Mouse (Mus musculus) embryonic fibroblast, embryonic 13.5 days (primary cell): ENCODE results near the gene Galm. TPM values are rescaled to one million over a fixed set of nuclear protein-coding genes. Genes with fewer than 3 reads are reported as not detected.

Experiments used
- H3K27ac ChIP-seq: 2 replicates; pipeline ENCODE4 v1.5.1; 2012; ENCODE audit warnings: low read length, control low read depth, inconsistent platforms; ENCODE audit not compliant: insufficient read depth
- H3K4me1 ChIP-seq: 2 replicates; pipeline ENCODE4 v1.6.1; 2011; ENCODE audit warnings: low read length; ENCODE audit not compliant: control insufficient read depth, insufficient read depth
- H3K4me3 ChIP-seq: 2 replicates; pipeline ENCODE4 v1.5.1; 2011; ENCODE audit warnings: mild to moderate bottlenecking, control low read depth, low read length; ENCODE audit not compliant: insufficient read depth
- CTCF ChIP-seq: IDR thresholded peaks from 2 replicates; pipeline ENCODE4 v1.5.1; 2011; ENCODE audit warnings: mild to moderate bottlenecking, control low read depth, low read length, moderate library complexity, borderline replicate concordance; ENCODE audit not compliant: insufficient read depth
- POLR2A ChIP-seq: IDR thresholded peaks from 2 replicates; pipeline ENCODE4 v1.6.1; 2011; ENCODE audit warnings: low read depth, mild to moderate bottlenecking, control low read depth, low read length, moderate library complexity
- polyA plus RNA-seq: library from polyadenylated mRNA; stranded (reverse); fragments of >200 nt; gene quantifications from 2 replicates; pipeline ENCODE4 v1.2.4, GENCODE M21; 2011; ENCODE audit warnings: low read depth; ENCODE audit not compliant: missing spikeins, insufficient read length

Gene Galm
- 10.0 and 10.6 TPM in 2 replicates for polyA plus RNA-seq

GRCm38 (mm10) chr17:80127331-80128251, at the start of gene Galm:
Gene Galm (plus strand): TSS chr17:80127471.
- TF ChIP-seq CTCF (no peak), POLR2A (peak; percentile 48; the same call in 1 of the 2 replicates)
- Histone ChIP-seq H3K4me1 (peaks cover 5% of the 10 kb centered on the region), H3K27ac (peak within 1 kb of the TSS; percentile 32), H3K4me3 (peak within 1 kb of the TSS; percentile 36)

- TF ChIP-seq POLR2A, result no peak
- no peak for TF ChIP-seq CTCF
- no peak overlapping the region for H3K4me3 ChIP-seq
- H3K27ac ChIP-seq, result no peak overlapping the region; the same call in 1 of the 2 replicates
- H3K4me1 ChIP-seq, result peaks cover 8% of the 10 kb centered on the region; the same call in 1 of the 2 replicates
Observed at GRCm38 (mm10) chr17:80078726-80079125, 48.5 kb upstream of the Galm start.

GRCm38 (mm10) chr17:80083223-80083622, 44.0 kb upstream of the Galm start:
- Histone ChIP-seq H3K4me1 (peaks cover 7% of the 10 kb centered on the region), H3K27ac (no peak overlapping the region), H3K4me3 (no peak overlapping the region)
- TF ChIP-seq CTCF (no peak), POLR2A (no peak)

- no peak overlapping the region for H3K27ac ChIP-seq
- TF ChIP-seq CTCF, result no peak
- no peak for TF ChIP-seq POLR2A
- H3K4me3 ChIP-seq, result no peak overlapping the region
- peaks cover 4% of the 10 kb centered on the region for H3K4me1 ChIP-seq
Observed at GRCm38 (mm10) chr17:80084424-80084823, 42.8 kb upstream of the Galm start.

GRCm38 (mm10) chr17:80086591-80086990, 40.7 kb upstream of the Galm start:
- Histone ChIP-seq H3K4me1 (peaks cover 4% of the 10 kb centered on the region), H3K4me3 (no peak overlapping the region), H3K27ac (no peak overlapping the region)
- TF ChIP-seq CTCF (no peak), POLR2A (no peak)

- TF ChIP-seq POLR2A (no peak), CTCF (no peak)
- H3K4me1 ChIP-seq, result peaks cover 4% of the 10 kb centered on the region
- no peak overlapping the region for H3K4me3 ChIP-seq
- H3K27ac ChIP-seq, result no peak overlapping the region
Observed at GRCm38 (mm10) chr17:80088168-80088567, 39.1 kb upstream of the Galm start.

- Histone ChIP-seq H3K4me1 (peaks cover 4% of the 10 kb centered on the region), H3K27ac (no peak overlapping the region), H3K4me3 (no peak overlapping the region)
- no peak for TF ChIP-seq POLR2A
- no peak for TF ChIP-seq CTCF
Observed at GRCm38 (mm10) chr17:80090551-80090950, 36.7 kb upstream of the Galm start.

- H3K27ac ChIP-seq, result no peak overlapping the region
- TF ChIP-seq CTCF (no peak), POLR2A (no peak)
- no peak overlapping the region for H3K4me3 ChIP-seq
- peaks cover 4% of the 10 kb centered on the region for H3K4me1 ChIP-seq
Observed at GRCm38 (mm10) chr17:80091879-80092549, 35.3 kb upstream of the Galm start.

GRCm38 (mm10) chr17:80095254-80095899, 31.9 kb upstream of the Galm start:
- H3K4me1 ChIP-seq, result no peaks in the 10 kb centered on the region; the same call in 1 of the 2 replicates
- no peak overlapping the region for H3K4me3 ChIP-seq
- H3K27ac ChIP-seq, result no peak overlapping the region
- no peak for TF ChIP-seq CTCF
- no peak for TF ChIP-seq POLR2A
